Mouse (Mus musculus) stomach, embryonic 14.5 days (tissue): ENCODE measurements around the gene D630003M21Rik. TPM values are rescaled to one million over a fixed set of nuclear protein-coding genes. Genes with fewer than 3 reads are reported as not detected.

Experiments
- ATAC-seq: fragments of 200-750 bp; cut with Nextera tagmentation; 2 replicates; pipeline ENCODE4 v1.8.0; 2017; ENCODE audit warnings: low read depth, moderate TSS enrichment; ENCODE audit not compliant: insufficient number of reproducible peaks, insufficient read depth, low FRiP score
- H3K27ac ChIP-seq: fragments of 300-500 bp; sonication (generic); 2 replicates; pipeline ENCODE4 v1.5.1; 2014; ENCODE audit warnings: mild to moderate bottlenecking, low read length, moderate library complexity, mixed read lengths
- H3K27me3 ChIP-seq: fragments of 300-500 bp; sonication (generic); 2 replicates; pipeline ENCODE4 v1.6.1; 2014; ENCODE audit warnings: low read length, control low read depth, mixed read lengths; ENCODE audit not compliant: control insufficient read depth, insufficient read depth
- H3K36me3 ChIP-seq: fragments of 300-500 bp; sonication (generic); 2 replicates; pipeline ENCODE4 v1.6.1; 2014; ENCODE audit warnings: mild to moderate bottlenecking, control low read depth, low read length, moderate library complexity, mixed read lengths; ENCODE audit not compliant: control insufficient read depth, insufficient read depth
- H3K4me1 ChIP-seq: fragments of 300-500 bp; sonication (generic); 2 replicates; pipeline ENCODE4 v1.6.1; 2014; ENCODE audit warnings: low read length, control low read depth, mixed read lengths; ENCODE audit not compliant: control insufficient read depth, insufficient read depth
- H3K4me2 ChIP-seq: fragments of 300-500 bp; sonication (generic); replicated peaks from 2 replicates; pipeline ENCODE4 v1.6.1; 2014; ENCODE audit warnings: low read depth, low read length, control low read depth
- H3K4me3 ChIP-seq: fragments of 300-500 bp; sonication (generic); 2 replicates; pipeline ENCODE4 v1.5.1; 2014; ENCODE audit warnings: low read depth, low read length, control low read depth
- H3K9ac ChIP-seq: fragments of 300-500 bp; sonication (generic); replicated peaks from 2 replicates; pipeline ENCODE4 v1.6.1; 2014; ENCODE audit warnings: low read depth, mild to moderate bottlenecking, control low read depth, low read length, moderate library complexity, mixed read lengths
- H3K9me3 ChIP-seq: fragments of 300-500 bp; sonication (generic); 2 replicates; pipeline ENCODE4 v1.6.1; 2016; ENCODE audit warnings: low read depth, low read length, control low read depth; ENCODE audit not compliant: control insufficient read depth
- WGBS: fragments of 180-500 bp; shearing (Covaris S2); extraction: QIAGEN DNeasy Blood & Tissue Kit; methylation state at CpG from one replicate; pipeline ENCODE4 v1.1.7; 2014; 5-methylcytosine and 5-hydroxymethylcytosine counted together
- polyA plus RNA-seq: library from polyadenylated mRNA; unstranded; fragments of >200 nt; fragmentation: Nextera tagmentation; extraction: Ambion mirVana; gene quantifications from 2 replicates; pipeline ENCODE4 v1.2.1, GENCODE M21; 2014

The D630003M21Rik gene
- polyA plus RNA-seq, 1 experiment from 2014 or later, result 2.6 TPM

DNA sequence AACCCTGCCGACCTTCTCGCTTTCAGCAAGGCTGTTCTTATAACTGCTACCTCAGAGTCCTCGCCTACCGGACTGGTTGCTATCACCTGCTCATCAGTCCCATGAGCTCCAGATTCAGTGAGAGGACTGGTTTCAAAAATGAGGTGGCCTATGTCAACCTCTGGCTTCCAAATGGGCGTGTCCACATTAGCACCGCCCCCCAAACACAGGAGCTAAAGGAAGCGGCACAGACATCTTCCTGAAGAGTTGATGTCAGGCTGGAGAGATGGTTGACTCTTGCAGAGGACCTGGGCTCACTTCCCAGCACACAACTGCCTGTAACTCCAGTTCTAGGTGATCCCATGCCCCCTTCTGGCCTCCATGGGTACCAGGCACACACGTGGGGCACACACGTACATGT, 52.3 kb downstream of the D630003M21Rik start:
- WGBS, result 90% methylated on average over 9 of the region's 9 CpGs
- Histone ChIP-seq H3K4me1 (peaks cover 19% of the 10 kb centered on the region), H3K27me3 (no peaks in the 10 kb centered on the region), H3K4me2 (no peak overlapping the region), H3K9ac (no peak overlapping the region), H3K27ac (no peak overlapping the region), H3K9me3 (no peaks in the 10 kb centered on the region), H3K36me3 (no peaks in the 10 kb centered on the region), H3K4me3 (no peak overlapping the region)
- no peak for ATAC-seq

DNA sequence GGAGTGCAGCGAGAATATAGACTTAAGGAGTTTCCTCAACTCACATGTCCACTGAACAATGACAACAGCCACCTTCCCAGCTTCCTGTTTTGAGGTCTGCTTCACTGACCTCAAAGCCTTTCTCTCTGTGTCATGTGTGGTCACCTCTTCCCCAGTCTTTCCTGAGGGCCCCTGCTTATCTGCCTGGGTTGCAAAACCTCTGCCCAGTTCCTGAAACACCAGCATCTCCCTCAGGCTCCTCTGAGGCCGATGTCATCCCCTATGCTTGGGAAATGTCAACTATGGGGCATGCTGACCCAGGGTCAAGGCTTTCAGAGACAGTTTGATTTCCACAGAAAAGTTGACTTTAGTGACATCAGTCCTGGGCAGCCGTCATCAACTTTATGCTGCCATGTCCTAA, 53.6 kb downstream of the D630003M21Rik start:
- ATAC-seq, result no peak
- H3K27me3 ChIP-seq, result no peaks in the 10 kb centered on the region
- H3K27ac ChIP-seq, result no peak overlapping the region
- H3K9ac ChIP-seq, result no peak overlapping the region
- no peak overlapping the region for H3K4me2 ChIP-seq
- peaks cover 19% of the 10 kb centered on the region for H3K4me1 ChIP-seq
- H3K4me3 ChIP-seq, result no peak overlapping the region
- 51% methylated on average over 3 of the region's 3 CpGs for WGBS
- H3K9me3 ChIP-seq, result no peaks in the 10 kb centered on the region
- no peaks in the 10 kb centered on the region for H3K36me3 ChIP-seq

DNA sequence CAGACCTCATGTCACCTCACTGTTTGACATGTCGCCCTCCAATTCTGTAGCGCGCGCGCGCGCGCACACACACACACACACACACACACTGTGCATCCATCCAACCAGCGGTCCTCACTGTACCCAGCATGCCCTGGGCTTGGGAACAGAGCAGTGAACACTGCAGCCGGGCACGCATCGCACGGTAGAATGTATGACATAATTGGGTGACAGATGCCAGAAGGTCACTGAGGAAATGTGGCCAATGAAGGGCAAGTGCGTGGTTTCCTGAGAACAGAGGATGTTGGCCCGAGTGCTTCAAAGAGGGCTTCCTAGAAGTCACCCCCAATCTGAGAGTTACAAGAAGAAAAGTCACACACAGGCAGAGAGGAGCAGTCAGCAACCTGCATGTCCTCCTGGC, 54.1 kb downstream of the D630003M21Rik start:
- Histone ChIP-seq H3K4me3 (no peak overlapping the region), H3K4me1 (peaks cover 16% of the 10 kb centered on the region), H3K9me3 (no peaks in the 10 kb centered on the region), H3K27me3 (no peaks in the 10 kb centered on the region), H3K36me3 (no peaks in the 10 kb centered on the region), H3K27ac (no peak overlapping the region), H3K4me2 (no peak overlapping the region), H3K9ac (no peak overlapping the region)
- no peak for ATAC-seq
- WGBS, result 83% methylated on average over 15 of the region's 15 CpGs

DNA sequence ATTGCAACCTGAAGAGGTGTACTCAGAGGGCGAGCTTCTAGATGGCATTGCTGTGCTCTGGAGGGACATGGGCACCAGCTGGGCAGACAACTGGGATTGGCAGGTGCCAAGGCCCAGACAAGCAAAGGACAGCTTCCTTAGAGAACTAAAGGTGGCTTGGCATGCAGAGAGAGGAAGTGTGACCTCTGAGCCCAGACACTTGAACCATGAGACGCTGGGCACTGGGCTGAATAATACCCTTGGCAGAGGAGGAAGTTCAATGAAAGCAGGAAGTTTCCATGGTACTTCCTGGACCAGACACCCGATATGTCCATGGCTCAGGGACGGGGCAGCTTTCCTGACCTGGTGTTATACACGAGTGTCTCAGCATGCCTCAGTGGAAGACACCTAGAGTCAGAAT, 54.6 kb downstream of the D630003M21Rik start:
- H3K27ac ChIP-seq, result no peak overlapping the region

DNA sequence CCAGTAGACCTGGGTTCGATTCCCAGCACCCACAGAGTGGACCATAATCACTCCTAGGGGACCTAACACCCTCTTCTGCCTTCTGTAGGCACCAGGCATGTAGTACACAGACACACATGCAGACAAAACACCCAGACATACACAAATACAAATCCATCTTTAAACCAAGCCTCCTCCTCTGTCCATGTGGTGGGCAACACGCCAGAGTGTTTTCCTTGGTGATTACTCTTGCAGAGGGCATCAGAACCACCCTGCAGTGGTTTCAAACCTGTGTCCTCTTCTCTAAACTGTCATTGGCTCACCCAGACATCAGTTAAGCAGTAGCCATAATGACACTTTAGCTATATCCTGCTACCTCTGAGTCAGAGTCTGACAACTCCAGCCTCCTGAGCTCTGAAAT, 58.6 kb downstream of the D630003M21Rik start:
- Histone ChIP-seq H3K27me3 (no peaks in the 10 kb centered on the region), H3K4me2 (no peak overlapping the region), H3K27ac (no peak overlapping the region), H3K36me3 (no peaks in the 10 kb centered on the region), H3K4me3 (no peak overlapping the region), H3K9me3 (no peaks in the 10 kb centered on the region), H3K9ac (no peak overlapping the region), H3K4me1 (0 out of 2 replicates have a peak, but pooled peaks cover 6% of the 10 kb centered on the region)
- WGBS, result 91% methylated on average over 2 of the region's 2 CpGs
- ATAC-seq, result no peak

More for the DNA sequence above, 54.6 kb downstream of the D630003M21Rik start:
- no peaks in the 10 kb centered on the region for H3K36me3 ChIP-seq
- 81% methylated on average over 5 of the region's 5 CpGs for WGBS
- ATAC-seq, result no peak
- peaks cover 11% of the 10 kb centered on the region for H3K4me1 ChIP-seq
- H3K4me3 ChIP-seq, result no peak overlapping the region
- H3K9ac ChIP-seq, result no peak overlapping the region
- no peaks in the 10 kb centered on the region for H3K27me3 ChIP-seq
- H3K4me2 ChIP-seq, result no peak overlapping the region
- no peaks in the 10 kb centered on the region for H3K9me3 ChIP-seq

DNA sequence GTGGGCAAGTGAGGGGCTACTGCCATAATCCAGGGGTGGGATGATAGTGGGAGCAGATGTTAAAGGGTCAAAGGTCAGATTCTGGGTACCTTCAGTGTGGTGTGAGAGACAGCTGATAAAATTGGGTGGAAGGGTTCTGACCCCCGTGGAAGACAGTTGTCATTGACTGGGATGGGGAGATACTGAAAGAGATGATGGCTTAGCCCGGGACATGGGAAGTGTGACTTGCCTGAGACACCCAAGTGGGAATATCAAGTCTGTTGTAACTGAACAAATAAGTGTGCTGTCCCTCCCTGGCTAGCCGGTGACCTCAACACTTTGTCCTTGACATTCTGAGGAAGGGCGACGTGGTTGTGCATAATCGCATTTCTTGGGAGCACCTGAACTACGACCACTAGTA, 59.3 kb downstream of the D630003M21Rik start:
- H3K4me1 ChIP-seq, result 0 out of 2 replicates have a peak, but pooled peaks cover 6% of the 10 kb centered on the region
- H3K27ac ChIP-seq, result no peak overlapping the region
- H3K9me3 ChIP-seq, result no peaks in the 10 kb centered on the region
- H3K4me3 ChIP-seq, result no peak overlapping the region
- no peaks in the 10 kb centered on the region for H3K27me3 ChIP-seq
- H3K9ac ChIP-seq, result no peak overlapping the region
- 82% methylated on average over 7 of the region's 7 CpGs for WGBS
- H3K36me3 ChIP-seq, result no peaks in the 10 kb centered on the region
- ATAC-seq, result no peak; the same call in 1 of the 2 replicates
- H3K4me2 ChIP-seq, result no peak overlapping the region

DNA sequence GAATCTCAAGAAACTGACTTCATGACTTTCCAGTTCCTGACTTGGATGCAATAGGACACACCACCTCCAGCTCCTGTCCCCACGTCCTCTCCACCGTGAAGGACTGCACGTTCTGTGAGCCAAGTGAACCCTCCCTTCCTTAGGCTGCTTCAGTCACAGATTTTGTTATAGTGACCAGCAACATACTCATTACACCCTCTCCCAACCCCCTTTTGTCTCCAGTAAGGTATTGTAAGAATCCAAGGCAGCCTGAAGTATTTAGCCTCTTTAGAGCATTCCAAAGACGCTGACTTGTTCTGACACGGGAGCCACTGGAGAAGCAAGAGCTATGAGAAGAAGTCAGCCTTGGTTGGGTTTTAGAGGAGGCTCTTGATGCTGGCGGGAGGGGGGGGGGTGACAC, 59.7 kb downstream of the D630003M21Rik start:
- ATAC-seq, result no peak
- Histone ChIP-seq H3K4me3 (no peak overlapping the region), H3K9me3 (no peaks in the 10 kb centered on the region), H3K27ac (no peak overlapping the region), H3K27me3 (no peaks in the 10 kb centered on the region), H3K4me2 (no peak overlapping the region), H3K9ac (no peak overlapping the region), H3K36me3 (no peaks in the 10 kb centered on the region), H3K4me1 (0 out of 2 replicates have a peak, but pooled peaks cover 6% of the 10 kb centered on the region)
- WGBS, result 77% methylated on average over 6 of the region's 6 CpGs

DNA sequence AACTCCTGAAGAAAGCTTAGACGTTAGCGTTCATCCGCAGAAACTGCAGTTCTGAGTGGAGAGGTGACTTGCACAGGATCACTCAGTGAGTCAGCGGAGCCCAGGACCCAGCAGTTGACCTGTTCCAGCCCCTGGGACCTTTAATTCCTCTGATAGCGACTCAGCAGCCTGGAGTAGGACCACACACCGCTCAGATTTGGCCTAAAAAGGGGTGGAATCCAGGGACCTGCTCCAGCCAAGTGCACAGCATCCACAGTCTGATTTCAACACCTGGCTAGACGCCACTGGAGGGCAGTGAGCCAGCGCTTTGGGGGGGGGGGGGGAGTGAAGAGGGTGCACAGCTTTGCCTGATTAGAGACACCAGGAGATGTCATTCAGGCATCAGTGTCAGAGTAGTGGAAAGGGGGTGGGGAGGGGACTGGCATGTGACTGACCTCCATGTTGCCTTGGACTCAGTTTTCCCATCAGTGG, 60.2 kb downstream of the D630003M21Rik start:
- Histone ChIP-seq H3K4me3 (no peak overlapping the region), H3K4me2 (no peak overlapping the region), H3K9ac (no peak overlapping the region), H3K4me1 (0 out of 2 replicates have a peak, but pooled peaks cover 6% of the 10 kb centered on the region), H3K36me3 (no peaks in the 10 kb centered on the region), H3K27ac (no peak overlapping the region), H3K9me3 (no peaks in the 10 kb centered on the region), H3K27me3 (no peaks in the 10 kb centered on the region)
- no peak for ATAC-seq
- 49% methylated on average over 8 of the region's 8 CpGs for WGBS
